Mouse (Mus musculus): Measurements from ENCODE around the gene Tspyl1. TPM values are rescaled to one million over a fixed set of nuclear protein-coding genes. Genes with fewer than 3 reads are reported as not detected.
"Not testable (repeated sequence)": the region's sequence is repeated elsewhere in the genome, so short reads cannot be mapped to it uniquely, and the experiment has no call there.

Tspyl1 gene
- total RNA-seq (2021) = 10 to 100 TPM; 42.4 to 46.2 TPM
- long read RNA-seq, experiment 1, transcript Tspyl1-201 (1 exons, 3,086 nt) = major isoform, 138 of 138 reads
- long read RNA-seq, experiment 1, partial matches to known transcripts = 0 of 138 reads
- long read RNA-seq, experiment 1, other reads (novel, unspliced or antisense) = 0 of 138 reads
- long read RNA-seq, experiment 2, transcript Tspyl1-201 (1 exons, 3,086 nt) = major isoform, 98 of 98 reads
- long read RNA-seq, experiment 2, partial matches to known transcripts = 0 of 98 reads
- long read RNA-seq, experiment 2, other reads (novel, unspliced or antisense) = 0 of 98 reads

DNA sequence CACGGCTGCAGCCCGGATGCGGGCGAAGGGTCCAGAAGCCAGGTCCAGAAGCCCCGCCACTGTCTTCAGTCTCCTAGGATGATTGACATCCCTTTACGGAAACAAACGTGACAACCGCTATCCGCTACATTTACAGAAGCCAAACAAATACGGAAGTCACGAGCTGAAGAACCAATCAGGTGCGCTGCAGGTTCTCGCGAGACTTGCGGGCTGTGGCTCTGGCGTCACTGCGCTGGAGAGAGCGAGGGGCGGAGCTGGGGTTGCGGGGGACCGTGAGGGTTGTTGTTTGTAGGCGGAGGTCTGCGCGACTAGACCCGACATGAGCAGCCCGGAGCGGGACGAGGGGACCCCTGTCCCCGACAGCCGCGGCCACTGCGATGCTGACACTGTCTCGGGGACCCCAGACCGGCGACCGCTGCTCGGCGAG is at the start of gene Tspyl1:
TSS of gene Tspyl1 (plus strand) at position 229 of the 427 bp plus-strand sequence.
- DNase-seq = peak; percentile 98

DNA sequence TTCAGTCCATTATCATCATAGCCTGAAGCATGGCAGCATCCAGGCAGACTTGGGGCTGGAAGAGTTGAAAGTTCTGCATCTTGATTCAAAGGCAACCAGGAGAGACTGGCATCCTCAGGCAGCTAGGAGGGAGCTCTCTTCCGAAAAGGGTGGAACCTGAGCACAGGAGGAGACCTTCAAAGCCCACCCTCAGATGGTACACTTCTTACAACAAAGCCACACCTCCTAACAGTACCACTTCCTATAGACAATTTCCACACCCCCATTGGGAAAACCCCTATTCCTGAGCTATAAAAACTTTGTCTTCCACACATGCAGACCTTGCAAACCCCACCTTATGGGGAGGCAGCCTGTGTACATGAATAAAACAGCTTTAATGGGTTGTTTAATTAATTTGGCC is 48.6 kb upstream of the Tspyl1 start:
- DNase-seq = no peak

DNA sequence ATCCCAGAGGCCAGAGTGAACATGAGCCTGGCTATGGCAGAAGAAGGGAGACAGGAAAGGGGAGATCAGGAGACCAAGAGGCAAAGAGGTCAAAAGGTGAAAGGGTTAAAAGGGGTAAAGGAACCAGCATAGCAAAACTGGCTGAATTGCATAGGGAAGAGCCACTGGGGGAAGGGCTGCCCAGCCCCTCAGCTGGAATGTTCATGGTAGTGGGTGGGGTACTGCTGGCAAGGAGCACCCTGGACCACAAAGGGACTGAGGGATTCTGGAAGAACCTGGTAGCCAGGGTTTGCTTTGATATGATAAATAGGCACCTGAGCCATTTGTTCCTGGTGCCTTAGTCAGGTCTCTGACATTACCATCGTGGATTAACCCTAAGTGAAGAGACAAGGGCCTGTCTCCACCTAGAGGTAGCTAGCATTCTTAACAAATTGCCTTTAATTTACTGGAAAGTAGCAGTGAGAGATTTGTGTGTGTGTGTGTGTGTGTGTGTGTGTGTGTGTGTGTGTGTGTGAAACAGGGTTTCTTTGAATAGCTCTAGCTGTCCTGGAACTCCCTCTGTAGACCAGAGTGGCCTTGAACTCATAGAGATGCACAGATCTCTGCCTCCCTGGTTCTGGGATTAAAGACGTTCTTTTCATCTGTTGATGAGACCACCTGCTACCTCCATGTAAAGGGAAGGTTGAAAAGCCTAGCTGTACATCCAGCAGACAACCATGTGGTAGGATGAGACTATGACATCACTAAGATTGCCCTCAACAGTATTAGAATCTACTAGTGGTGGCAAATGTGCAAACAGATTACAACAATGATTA is 47.9 kb upstream of the Tspyl1 start:
- DNase-seq = no peak

DNA sequence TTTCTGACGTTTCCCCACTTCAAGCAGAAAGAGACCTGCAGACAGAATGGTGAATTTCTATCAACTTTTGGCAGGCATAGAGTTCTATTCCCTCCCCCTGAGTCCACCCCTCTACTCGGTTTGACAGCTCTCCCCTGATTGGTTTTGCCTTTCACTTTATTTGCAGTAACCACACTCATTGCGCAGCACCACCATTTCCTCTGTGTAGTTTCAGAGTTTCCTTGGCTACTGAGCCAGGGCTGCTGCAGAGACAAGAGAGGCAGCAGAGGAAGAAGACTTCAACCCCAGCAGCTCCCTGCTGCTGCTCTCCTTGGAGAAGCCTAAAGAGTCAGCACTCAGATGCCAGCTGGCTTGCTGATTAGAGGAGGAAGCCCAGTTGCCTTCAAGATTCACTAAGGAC is 46.6 kb upstream of the Tspyl1 start:
- DNase-seq = no peak

DNA sequence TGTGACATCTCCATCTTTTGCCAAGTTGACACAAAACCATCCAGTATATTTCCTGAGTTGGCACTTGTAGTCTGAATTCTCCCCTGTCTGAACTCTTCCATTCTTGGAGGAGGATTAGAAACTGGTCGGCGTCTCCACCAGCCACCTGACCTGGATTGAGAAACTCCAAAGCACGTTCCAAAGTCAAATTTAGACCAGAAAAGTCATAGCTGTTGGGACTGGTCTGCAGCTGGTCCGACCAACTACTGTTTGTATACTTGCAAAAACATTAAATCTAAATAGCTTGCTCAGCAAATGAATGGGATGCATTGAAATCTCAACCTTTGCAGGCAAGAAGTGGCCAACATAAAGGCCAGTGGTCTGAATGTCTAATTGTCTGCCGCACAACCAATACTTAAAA is 45.4 kb upstream of the Tspyl1 start:
- no peak for DNase-seq

DNA sequence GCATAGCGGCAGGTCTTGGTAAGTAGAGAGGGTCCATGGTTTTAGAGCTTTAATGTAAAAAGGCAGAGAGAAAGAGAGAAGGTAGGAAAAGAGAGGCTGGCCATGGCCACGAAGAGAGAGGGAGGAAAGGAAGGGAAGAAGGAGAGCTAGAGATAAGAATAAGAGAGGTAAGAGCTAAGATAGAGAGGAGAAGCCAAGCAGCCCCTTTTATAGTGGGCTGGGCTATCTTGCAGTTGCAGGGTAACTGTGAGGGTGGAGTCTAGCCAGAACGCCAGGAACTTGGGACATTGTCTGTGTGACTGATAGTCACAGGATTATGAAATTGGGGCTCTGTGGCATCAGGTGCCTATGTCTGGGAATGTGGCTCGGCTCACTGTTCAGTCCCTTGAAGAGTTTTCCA is 43.5 kb upstream of the Tspyl1 start:
- DNase-seq = no peak

DNA sequence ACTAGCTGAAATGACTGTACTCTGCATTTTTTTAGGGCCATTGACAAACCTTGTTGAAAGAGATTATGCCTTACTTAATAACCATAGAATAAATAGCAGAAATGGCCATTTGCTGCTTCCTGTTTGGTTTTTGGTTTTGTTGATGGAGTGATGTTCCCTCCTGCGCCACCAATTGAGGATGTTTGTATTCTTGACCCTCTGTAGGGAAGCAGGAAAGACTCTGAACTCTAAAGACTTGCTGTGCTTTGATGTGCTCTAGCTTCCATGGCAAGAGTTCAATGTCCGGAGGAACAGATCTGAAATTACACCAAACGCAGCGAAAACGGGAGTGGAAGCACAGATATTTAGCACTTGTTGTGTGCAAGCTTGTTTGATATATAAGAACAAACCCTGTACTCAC is 37.2 kb upstream of the Tspyl1 start:
- no peak for DNase-seq

DNA sequence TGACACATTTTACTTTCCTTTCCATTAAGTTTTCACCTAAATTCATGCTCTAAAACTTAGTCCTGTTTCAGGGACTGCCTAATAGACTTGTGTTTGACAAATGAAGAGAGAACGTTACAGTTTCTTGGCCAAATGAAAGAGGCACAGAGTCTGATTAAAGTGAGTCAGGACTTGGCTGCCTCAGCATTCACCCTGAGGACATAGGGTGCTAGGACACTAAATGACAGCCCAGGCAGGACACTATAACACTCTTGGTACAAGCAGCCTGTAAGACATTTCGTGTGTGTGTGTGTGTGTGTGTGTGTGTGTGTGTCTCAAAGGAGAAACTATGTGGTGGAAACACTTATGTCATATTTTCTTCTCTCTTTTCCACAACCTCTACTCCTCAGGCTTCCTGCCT is 35.9 kb upstream of the Tspyl1 start:
- DNase-seq = no peak

DNA sequence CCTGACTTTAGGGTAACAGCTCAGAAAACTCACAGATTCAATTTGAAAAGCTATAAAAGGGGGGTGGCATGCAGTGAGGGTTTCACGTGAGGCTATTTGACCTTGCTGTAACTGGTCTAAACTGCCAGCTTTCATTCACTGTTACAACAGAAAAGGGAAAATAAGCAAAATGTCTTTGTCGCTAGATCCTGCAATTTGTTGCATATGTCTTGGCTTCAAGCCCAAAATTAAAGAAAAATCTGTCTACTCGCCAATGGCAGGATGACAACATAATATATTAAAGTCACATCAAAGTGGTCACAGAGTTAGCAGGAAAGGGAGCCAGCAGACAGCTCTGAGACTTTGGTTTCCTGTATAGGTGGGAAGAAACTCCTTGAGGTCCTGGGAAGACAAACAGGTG is 34.2 kb upstream of the Tspyl1 start:
- DNase-seq = no peak

DNA sequence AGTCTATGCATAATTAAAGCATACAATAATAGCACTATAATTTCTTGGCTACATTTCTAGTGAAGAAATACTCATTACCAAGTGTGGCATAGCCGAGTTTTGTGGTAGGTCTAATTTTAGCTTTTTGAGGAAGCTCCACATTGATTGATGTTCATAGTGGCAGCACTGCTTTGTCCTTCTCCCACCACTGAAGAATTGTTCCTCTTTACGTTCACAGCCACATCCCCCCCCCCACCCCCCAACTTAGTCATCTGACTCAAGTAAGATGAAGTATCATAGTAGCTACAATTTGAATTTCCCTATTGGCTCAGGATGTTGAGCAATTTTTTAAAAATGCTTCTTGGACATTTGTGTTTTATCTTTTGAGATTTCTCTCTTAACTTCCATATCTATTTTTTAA is 32.4 kb upstream of the Tspyl1 start:
- DNase-seq = no peak

DNA sequence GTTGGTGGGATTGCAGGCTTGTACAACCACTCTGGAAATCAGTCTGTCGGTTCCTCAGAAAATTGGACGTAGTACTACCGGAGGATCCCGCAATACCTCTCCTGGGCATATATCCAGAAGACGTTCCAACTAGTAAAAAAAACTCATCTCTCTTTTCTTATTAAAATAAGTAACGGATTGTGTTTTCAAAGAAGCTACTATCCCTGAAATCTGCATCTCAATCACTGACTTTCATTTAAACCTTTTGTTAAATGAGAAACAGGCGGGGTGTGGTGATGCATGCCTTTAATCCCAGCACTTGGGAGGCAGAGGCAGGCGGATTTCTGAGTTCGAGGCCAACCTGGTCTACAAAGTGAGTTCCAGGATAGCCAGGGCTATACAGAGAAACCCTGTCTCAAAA is 29.2 kb upstream of the Tspyl1 start:
- DNase-seq = not testable (repeated sequence)

DNA sequence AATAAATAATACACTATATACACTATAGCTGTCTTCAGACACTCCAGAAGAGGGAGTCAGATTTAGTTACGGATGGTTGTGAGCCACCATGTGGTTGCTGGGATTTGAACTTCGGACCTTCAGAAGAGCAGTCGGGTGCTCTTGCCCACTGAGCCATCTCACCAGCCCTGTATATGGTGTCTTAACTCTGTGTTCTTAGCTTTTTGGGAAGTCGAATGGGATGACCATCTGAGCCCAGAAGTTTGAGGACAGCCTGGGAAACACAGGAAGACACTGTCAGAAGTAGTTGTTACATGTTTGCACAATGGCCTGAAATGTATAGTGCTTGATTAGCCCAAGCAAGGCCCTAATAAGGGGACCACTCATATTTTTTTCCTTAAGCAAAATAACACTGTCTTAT is 16.9 kb upstream of the Tspyl1 start:
- no peak for DNase-seq

DNA sequence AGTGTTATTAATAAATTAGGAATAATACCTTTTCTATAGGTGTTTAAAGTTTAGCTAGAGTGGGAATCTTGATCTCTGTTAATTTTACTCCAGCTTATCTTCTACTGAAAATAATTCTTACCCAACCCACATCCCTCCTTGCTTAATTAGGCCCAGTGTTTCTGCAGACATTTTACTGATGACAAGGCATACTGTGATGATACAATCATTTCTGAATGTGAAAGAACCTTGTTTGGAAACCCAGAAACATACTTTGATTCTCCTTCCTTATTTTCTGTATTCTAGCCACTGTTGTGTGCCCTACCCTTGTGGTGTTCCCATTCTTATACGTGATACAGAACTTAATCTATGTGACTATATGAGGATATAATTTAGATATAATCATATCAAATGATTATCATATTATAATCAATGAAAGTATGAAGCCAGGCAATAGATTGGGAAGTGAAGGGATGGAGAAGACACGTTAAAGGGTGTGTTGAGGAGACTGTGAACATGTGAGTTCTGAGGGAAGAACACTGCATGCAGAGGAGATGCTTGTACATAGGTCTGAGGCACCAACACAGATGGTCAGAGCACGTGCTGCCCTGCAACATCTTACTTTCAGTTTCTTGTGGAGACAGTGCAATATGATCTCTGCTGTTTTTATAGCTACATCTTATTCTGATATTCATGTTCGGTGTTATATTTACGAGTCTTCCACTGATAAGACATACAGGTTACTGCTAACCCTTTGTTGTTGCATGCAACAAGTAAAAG is 14.5 kb upstream of the Tspyl1 start:
- no peak for DNase-seq

DNA sequence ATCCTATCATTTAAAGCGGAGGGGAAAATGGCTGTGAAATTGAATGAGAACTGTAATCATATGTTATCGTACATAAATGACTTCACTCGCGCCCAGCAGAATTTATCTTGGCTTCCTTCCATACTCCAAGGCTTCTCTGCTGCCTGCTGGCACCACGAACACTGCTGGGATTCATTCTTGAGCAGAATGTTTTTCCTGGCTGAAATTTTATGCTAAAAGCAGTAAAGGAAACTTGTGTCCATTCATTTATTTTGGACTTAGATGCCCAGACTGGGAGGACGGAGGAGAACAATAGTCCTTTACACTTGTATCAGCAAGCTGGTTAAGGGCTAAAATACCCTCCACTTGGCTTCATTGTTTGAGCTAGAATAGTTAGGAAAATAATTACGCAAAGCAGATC is 10.3 kb upstream of the Tspyl1 start:
- no peak for DNase-seq

DNA sequence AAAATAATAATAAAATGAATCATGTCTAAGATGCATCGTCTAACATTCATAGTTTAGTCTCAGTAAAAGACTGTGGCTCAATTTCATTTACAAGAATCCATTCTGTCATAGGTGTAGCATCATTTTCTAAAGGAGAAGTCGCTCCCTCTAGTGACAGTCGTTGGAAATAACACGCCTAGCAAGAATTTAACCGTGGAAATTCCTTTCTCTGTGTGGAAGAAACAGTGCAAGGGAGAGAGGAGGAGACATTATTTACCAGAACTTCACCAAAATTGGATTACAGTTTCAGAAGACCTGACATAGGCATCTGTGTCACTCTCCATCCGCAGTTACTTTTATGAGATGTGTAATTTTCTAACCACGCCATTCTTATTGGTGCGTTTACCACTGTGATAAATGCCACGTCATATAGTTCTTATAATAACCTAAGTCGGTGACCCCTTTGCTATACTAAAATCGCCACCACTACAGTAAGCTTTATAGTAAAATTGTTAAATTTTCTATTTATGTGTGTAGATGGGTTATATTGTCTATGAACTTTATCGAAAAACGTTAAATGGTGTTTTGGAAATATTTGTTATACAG is 1.3 kb upstream of the Tspyl1 start:
- peak; percentile 11 for DNase-seq

DNA sequence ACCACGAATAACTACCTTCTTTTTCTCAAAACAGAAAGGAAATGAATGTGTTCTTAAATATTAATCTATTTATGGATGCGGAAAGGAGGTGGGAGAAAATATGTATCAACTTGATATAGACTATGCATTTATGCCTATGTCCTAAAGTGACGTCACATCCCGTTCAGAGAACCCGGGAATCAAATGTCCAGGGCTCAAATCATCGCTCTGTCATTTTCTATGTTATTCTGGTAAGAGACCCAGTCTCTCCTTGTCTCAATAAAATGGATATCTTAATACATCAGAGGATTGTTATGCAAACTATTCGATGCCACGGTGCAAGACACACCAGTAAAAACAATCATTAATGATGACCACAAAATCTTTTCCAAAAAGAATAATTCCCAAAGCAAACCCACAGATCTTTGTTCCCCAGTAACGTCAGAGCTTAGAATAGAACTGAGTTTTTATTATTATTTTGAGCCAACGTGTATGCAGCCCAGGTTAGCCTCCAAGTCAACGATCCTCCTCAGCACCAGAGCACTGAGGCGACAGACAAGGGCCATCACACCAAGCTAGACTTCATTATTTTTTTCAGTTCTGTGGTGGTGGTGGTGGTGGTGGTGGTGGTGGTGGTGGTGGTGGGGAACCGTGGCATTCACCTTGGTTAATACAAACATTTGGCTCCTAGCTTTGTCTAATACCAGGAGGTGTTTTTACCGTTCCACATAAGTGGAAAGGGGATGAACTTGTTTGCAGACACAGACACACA is 604 bp upstream of the Tspyl1 start:
- DNase-seq = no peak

DNA sequence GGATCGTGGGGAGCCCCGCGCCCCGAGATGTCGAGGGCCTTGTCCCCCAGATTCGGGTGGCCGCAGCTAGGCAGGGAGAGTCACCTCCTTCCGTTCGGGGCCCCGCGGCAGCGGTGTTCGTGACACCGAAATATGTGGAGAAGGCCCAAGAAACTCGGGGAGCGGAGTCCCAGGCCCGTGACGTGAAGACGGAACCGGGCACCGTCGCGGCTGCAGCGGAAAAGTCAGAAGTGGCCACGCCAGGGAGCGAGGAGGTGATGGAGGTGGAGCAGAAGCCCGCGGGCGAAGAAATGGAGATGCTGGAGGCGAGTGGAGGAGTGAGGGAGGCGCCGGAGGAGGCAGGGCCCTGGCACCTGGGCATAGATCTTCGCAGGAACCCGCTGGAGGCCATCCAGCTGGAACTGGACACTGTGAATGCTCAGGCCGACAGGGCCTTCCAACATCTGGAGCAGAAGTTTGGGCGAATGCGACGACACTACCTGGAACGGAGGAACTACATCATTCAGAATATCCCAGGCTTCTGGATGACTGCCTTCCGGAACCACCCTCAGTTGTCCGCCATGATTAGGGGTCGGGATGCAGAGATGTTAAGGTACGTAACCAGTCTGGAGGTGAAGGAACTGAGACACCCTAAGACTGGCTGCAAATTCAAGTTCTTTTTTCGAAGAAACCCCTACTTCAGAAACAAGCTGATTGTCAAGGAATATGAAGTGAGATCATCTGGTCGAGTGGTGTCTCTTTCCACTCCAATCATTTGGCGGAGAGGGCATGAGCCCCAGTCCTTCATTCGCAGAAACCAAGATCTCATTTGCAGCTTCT is 639 bp downstream of the Tspyl1 start:
- peak; percentile 64 for DNase-seq

DNA sequence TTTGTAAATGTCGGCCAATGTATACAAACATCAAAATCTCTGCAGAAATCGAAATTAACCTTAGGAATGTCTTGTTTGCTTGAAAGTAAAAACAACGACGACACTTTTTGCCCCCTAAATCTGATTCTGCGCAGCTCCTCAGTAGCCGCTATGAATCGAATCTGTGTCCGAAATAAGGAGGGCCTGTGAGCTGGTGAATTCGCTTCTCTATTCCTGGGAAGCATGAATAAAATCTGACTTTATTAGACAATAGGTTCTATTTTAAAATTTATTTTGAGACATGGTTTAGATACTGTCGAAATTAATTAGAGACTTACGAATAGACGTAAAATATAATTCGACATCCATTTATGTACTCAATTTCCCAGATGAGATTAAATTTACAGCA is 14.9 kb downstream of the Tspyl1 start:
- DNase-seq = no peak

DNA sequence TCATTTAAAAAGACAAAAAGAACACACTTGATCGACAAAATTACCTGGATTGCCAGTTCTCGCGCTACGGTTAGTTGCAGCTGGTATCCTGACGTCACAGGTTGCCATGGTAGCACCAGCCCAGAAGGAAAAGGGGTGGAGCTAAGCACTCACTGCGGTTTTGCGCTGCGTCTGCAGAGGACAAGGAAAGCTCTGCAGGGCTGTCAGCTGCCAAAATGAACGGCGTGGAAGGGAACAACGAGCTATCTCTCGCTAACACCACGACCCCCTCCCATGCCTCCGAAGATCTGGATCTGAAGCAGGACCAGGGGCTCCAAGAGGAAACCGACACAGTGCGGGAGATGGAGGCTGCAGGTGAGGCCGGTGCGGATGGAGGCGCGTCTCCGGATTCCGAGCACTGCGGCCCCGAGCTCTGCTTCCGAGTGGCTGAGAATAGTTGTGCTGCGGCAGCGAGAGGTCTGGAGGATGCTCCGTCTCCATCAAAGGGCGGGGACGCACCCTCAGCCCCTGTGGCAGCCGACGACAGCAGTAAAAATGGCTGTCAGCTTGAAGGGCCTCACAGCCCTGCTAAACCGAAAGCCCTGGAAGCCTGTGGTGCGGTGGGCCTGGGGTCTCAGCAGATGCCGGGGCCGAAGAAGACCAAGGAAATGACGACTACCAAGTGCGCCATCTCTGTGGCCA is 15.4 kb downstream of the Tspyl1 start, which contains the start of gene Tspyl4:
TSS of gene Tspyl4 (plus strand) at position 144 of the 681 bp plus-strand sequence.
- peak; percentile 86 for DNase-seq
